Mouse (Mus musculus): ENCODE data around the gene Olfm2. TPM values are rescaled to one million over a fixed set of nuclear protein-coding genes. Genes with fewer than 3 reads are reported as not detected.

The Olfm2 gene
- polyA plus RNA-seq, 1 experiment from 2014 or later, result 0.34 TPM

DNA sequence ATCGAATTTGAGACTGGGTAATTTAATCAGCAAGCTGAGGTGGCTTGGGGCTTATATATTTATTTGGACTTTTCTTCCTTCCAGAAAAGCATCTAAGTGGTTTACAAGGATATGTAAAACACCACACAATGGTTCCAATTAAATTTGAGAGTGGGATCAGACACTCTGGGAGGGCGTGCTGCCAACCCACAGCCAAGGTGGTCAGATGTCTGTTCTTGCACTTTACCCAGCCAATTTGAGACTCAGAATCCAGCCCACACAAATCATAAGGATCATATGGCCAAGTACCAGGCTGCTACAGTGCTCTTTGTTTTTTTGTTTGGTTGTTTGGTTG is 63.8 kb downstream of the Olfm2 start:
- no peak for DNase-seq
- Histone ChIP-seq H3K36me3 (replicated peaks; ENCODE audit: insufficient read depth, low read length) (no peaks in the 10 kb centered on the region), H3K27ac (ENCODE audit: low read depth) (no peak overlapping the region), H3K27me3 (ENCODE audit: insufficient read depth, low read length) (no peaks in the 10 kb centered on the region), H3K4me2 (ENCODE audit: low read depth, low read length) (no peak overlapping the region), H3K9ac (replicated peaks) (no peak overlapping the region), H3K4me1 (ENCODE audit: insufficient read depth) (no peaks in the 10 kb centered on the region), H3K9me3 (ENCODE audit: low read length) (no peaks in the 10 kb centered on the region), H3K4me3 (ENCODE audit: low read depth, low read length) (no peak overlapping the region)
- no peak for ATAC-seq
- no peak for TF ChIP-seq CTCF (IDR thresholded peaks at IDR 0.05; ENCODE audit: low read depth)
- 69% methylated on average over 2 of the region's 2 CpGs for WGBS (ENCODE audit: insufficient replicate concordance)

DNA sequence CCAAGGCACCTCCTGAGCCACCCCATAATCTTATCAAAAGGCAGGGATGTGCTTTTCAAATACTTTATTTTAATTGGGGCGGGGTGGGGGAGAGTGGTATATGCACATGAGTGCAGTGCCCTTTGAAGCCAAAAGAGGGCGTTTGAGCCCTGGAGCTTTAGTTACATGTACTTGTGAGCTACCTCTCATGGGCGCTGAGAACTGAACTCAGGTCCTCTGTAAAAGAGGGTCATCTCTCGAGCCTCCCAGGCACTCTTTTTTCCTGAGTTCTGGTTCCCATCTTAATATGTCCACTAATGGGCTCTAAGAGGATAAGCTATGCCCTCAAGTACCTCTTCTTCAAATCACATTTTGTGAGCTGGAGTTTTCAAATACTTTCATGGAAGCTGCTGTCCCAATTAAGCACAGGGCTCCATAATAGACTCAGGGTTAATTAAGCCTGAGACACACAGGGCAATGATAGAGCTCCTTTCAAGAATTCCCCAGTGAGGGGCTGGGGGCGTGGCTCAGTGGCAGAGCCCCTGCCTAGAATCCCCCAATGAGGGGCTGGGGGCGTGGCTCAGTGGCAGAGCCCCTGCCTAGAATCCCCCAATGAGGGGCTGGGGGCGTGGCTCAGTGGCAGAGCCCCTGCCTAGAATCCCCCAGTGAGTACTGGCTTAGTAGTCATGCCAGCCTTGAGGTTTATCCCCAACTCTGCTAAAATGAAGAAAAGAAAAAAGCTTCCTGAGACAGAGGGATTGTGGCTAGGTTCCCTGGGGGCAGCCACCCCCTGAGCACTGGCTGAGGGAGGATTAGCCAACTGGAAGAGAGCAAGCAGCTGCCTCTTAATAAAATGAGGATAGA is 64.4 kb downstream of the Olfm2 start:
- DNase-seq (no peak), ATAC-seq (no peak)
- Histone ChIP-seq H3K9ac (replicated peaks) (no peak overlapping the region), H3K4me1 (ENCODE audit: insufficient read depth) (no peaks in the 10 kb centered on the region), H3K4me2 (ENCODE audit: low read depth, low read length) (no peak overlapping the region), H3K27ac (ENCODE audit: low read depth) (no peak overlapping the region), H3K4me3 (ENCODE audit: low read depth, low read length) (no peak overlapping the region), H3K27me3 (ENCODE audit: insufficient read depth, low read length) (no peaks in the 10 kb centered on the region), H3K36me3 (replicated peaks; ENCODE audit: insufficient read depth, low read length) (no peaks in the 10 kb centered on the region), H3K9me3 (ENCODE audit: low read length) (no peaks in the 10 kb centered on the region)
- TF ChIP-seq EP300 (IDR thresholded peaks at IDR 0.05; ENCODE audit: low read depth) (no peak), CTCF (IDR thresholded peaks at IDR 0.05; ENCODE audit: low read depth) (no peak)
- WGBS (ENCODE audit: insufficient replicate concordance), result 49% methylated on average over 6 of the region's 7 CpGs

DNA sequence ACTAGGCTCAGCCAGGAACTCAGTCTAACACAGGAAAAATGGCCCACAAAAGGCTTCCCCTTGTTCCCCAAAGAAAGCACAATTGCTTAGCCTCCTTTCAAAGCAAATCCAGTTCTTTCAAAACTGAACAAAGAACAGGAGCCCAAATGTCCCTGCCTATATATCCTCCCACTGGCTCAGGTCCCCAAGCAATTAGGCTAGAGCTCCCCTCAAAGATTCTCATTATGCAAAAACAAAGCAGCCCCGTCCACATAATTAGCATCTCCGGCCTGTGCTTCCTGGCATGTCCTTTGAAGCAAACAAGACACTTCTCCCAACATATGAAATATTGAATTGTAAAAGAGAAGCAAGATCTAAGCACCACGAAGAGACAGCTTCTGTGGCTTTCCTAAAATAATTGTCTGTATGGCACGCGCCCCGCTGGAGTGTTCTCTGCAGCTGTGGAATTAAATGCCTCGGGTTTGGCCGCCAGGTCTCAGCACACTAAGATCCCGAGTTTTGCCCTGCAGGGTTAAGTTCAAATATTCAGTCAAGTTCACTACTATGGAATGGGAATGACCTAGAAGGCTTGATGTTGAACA is 65.7 kb downstream of the Olfm2 start:
- Histone ChIP-seq H3K9me3 (ENCODE audit: low read length) (no peaks in the 10 kb centered on the region), H3K9ac (replicated peaks) (no peak overlapping the region), H3K4me1 (ENCODE audit: insufficient read depth) (no peaks in the 10 kb centered on the region), H3K4me3 (ENCODE audit: low read depth, low read length) (no peak overlapping the region), H3K36me3 (replicated peaks; ENCODE audit: insufficient read depth, low read length) (no peaks in the 10 kb centered on the region), H3K27me3 (ENCODE audit: insufficient read depth, low read length) (no peaks in the 10 kb centered on the region), H3K27ac (ENCODE audit: low read depth) (no peak overlapping the region), H3K4me2 (ENCODE audit: low read depth, low read length) (no peak overlapping the region)
- TF ChIP-seq CTCF (IDR thresholded peaks at IDR 0.05; ENCODE audit: low read depth) (no peak), EP300 (IDR thresholded peaks at IDR 0.05; ENCODE audit: low read depth) (no peak)
- 79% methylated on average over 9 of the region's 9 CpGs for WGBS (ENCODE audit: insufficient replicate concordance)
- ATAC-seq (no peak), DNase-seq (no peak)

DNA sequence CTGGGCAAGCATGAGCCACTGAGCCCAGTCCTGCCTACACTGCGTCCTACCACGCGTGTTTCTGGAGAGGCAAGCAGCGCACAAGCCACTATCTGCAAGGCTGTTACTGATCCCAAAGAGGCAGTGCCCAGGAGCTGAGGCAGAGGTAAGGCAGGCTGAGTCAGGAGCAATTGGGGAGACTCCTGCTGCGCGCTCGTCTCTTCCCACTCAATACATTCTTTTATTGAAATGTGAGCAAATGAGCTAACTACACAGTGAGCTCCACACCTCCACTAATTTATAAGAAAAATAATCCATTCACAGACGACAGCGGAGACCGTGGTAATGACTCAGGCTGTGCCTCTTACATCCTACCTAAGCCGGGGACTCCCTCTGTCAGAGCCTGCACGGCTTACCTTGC is 68.3 kb downstream of the Olfm2 start:
- H3K9ac ChIP-seq (replicated peaks), result no peak overlapping the region
- no peak for DNase-seq

DNA sequence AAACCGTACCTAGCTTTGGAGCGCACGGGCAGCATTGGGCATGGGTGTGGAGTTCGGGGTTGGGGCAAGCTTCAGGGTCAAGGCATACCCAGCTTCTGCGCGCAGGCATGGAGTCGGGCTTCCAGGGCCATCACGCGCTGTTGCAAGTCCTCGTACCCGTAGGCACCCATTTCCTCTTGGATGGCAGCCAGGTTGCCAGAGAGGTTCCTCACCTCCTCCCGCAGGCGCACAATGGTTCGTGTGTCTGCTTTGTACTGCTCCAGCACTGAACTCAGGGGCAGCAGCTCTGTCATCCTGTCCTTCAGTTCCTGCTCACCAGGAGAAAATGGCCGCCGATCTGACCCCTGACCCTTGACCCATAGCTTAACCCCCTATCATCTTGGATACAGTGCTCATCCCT is 74.1 kb downstream of the Olfm2 start:
- Histone ChIP-seq H3K27me3 (ENCODE audit: insufficient read depth, low read length) (no peaks in the 10 kb centered on the region), H3K27ac (ENCODE audit: low read depth) (no peak overlapping the region), H3K4me3 (ENCODE audit: low read depth, low read length) (no peak overlapping the region), H3K4me1 (ENCODE audit: insufficient read depth) (no peaks in the 10 kb centered on the region), H3K9me3 (ENCODE audit: low read length) (no peaks in the 10 kb centered on the region), H3K9ac (replicated peaks) (no peak overlapping the region), H3K36me3 (replicated peaks; ENCODE audit: insufficient read depth, low read length) (no peaks in the 10 kb centered on the region), H3K4me2 (ENCODE audit: low read depth, low read length) (no peak overlapping the region)
- TF ChIP-seq EP300 (IDR thresholded peaks at IDR 0.05; ENCODE audit: low read depth) (no peak), CTCF (IDR thresholded peaks at IDR 0.05; ENCODE audit: low read depth) (no peak)
- 77% methylated on average over 15 of the region's 16 CpGs for WGBS (ENCODE audit: insufficient replicate concordance)
- no peak for ATAC-seq
- DNase-seq, result no peak

More for the DNA sequence above, 68.3 kb downstream of the Olfm2 start:
- Histone ChIP-seq H3K4me1 (ENCODE audit: insufficient read depth) (no peaks in the 10 kb centered on the region), H3K27ac (ENCODE audit: low read depth) (no peak overlapping the region), H3K9me3 (ENCODE audit: low read length) (no peaks in the 10 kb centered on the region), H3K4me3 (ENCODE audit: low read depth, low read length) (no peak overlapping the region), H3K36me3 (replicated peaks; ENCODE audit: insufficient read depth, low read length) (no peaks in the 10 kb centered on the region), H3K4me2 (ENCODE audit: low read depth, low read length) (no peak overlapping the region), H3K27me3 (ENCODE audit: insufficient read depth, low read length) (no peaks in the 10 kb centered on the region)
- 87% methylated on average over 12 of the region's 12 CpGs for WGBS (ENCODE audit: insufficient replicate concordance)
- ATAC-seq, result no peak
- no peak for TF ChIP-seq EP300 (IDR thresholded peaks at IDR 0.05; ENCODE audit: low read depth)
- TF ChIP-seq CTCF (IDR thresholded peaks at IDR 0.05; ENCODE audit: low read depth), result no peak

DNA sequence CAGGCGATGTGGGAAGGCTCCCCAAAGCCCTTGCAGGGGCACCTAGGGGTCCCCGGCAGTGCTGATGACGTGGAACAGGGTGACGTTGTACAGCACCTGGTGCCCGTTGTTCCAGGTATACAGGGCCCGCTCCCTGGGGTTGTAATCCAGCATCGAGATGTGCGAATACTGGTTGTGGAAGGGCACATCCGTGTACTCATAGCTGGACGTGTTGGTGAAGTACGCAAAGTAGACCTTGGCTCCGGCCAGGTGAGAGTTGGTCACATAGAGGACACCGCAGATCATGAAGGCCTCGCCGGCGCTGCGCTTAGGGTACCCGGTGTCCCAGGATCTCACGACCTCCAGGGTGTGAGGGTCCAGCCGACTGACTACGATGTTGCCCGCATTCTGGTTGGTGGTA is 78.1 kb downstream of the Olfm2 start:
- no peak overlapping the region for H3K4me3 ChIP-seq (ENCODE audit: low read depth, low read length)
- no peaks in the 10 kb centered on the region for H3K27me3 ChIP-seq (ENCODE audit: insufficient read depth, low read length)
- TF ChIP-seq EP300 (IDR thresholded peaks at IDR 0.05; ENCODE audit: low read depth) (no peak), CTCF (IDR thresholded peaks at IDR 0.05; ENCODE audit: low read depth) (no peak)
- 86% methylated on average over 22 of the region's 22 CpGs for WGBS (ENCODE audit: insufficient replicate concordance)
- no peaks in the 10 kb centered on the region for H3K4me1 ChIP-seq (ENCODE audit: insufficient read depth)
- no peak overlapping the region for H3K9ac ChIP-seq (replicated peaks)
- no peak overlapping the region for H3K4me2 ChIP-seq (ENCODE audit: low read depth, low read length)
- H3K36me3 ChIP-seq (replicated peaks; ENCODE audit: insufficient read depth, low read length), result peaks cover 12% of the 10 kb centered on the region
- H3K27ac ChIP-seq (ENCODE audit: low read depth), result no peak overlapping the region
- no peak for DNase-seq
- no peaks in the 10 kb centered on the region for H3K9me3 ChIP-seq (ENCODE audit: low read length)
- no peak for ATAC-seq

Data from liver, postnatal 0 days (tissue).